Mouse (Mus musculus): ENCODE results near the gene Shroom3. TPM values are rescaled to one million over a fixed set of nuclear protein-coding genes. Genes with fewer than 3 reads are reported as not detected.

The Shroom3 gene
- polyA plus RNA-seq, 1 experiment = 1.3 TPM

DNA sequence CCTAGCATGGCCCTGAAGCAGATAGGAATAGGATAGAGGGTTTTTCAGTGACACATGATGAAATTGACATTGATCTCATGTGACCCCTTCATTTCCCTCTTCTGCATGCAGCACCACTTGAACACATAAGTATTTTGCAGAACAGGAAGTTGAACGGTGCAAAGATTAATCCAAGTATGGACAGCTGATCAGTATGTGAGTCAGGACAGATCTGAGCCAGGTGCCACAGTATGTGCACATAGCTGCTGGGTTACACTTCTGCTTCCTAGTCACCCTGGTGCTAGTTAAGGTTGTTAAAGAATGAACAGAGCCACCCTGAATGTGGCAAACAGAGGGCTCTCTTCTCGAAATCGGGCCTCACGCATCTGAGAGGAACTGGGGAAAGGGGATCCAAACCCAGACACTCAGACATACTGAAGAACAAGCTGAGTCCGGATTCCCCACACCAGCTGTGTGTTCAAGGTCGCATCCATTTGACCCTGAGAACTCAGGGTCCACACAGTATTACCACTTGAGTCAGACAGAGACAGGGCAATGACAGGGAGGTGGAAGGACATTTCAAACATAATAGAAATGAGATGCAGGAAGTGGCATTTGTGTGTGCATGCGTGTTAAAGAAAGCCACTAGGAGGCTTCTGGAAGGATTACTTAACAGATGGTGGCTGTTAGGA, 251.2 kb downstream of the Shroom3 start:
- TF ChIP-seq CTCF (IDR thresholded peaks at IDR 0.05; ENCODE audit: control insufficient read depth, insufficient read depth, low read length) = no peak
- TF ChIP-seq POLR2A (IDR thresholded peaks at IDR 0.05; ENCODE audit: borderline replicate concordance, control insufficient read depth, low read depth, low read length) = no peak
- Histone ChIP-seq H3K27ac (ENCODE audit: control insufficient read depth, insufficient read depth, low read depth, low read length, poor library complexity) (no peak overlapping the region), H3K4me1 (ENCODE audit: control insufficient read depth, insufficient read depth, low read length) (no peaks in the 10 kb centered on the region), H3K4me3 (replicated peaks; ENCODE audit: control insufficient read depth, low read depth, low read length) (no peak overlapping the region)
- WGBS = 40% methylated on average over 7 of the region's 7 CpGs

- H3K4me1 ChIP-seq (ENCODE audit: control insufficient read depth, insufficient read depth, low read length) = no peaks in the 10 kb centered on the region
These were observed 252.6 kb downstream of the Shroom3 start for GRCm38 (mm10) chr5:92935883-92936282.

GRCm38 (mm10) chr5:92937701-92938100, 254.5 kb downstream of the Shroom3 start:
- no peak overlapping the region for H3K4me3 ChIP-seq (replicated peaks; ENCODE audit: control insufficient read depth, low read depth, low read length)
- H3K27ac ChIP-seq (ENCODE audit: control insufficient read depth, insufficient read depth, low read depth, low read length, poor library complexity) = no peak overlapping the region
- WGBS = 74% methylated on average over 4 of the region's 4 CpGs
- H3K4me1 ChIP-seq (ENCODE audit: control insufficient read depth, insufficient read depth, low read length) = no peaks in the 10 kb centered on the region
- no peak for TF ChIP-seq CTCF (IDR thresholded peaks at IDR 0.05; ENCODE audit: control insufficient read depth, insufficient read depth, low read length)
- no peak for TF ChIP-seq POLR2A (IDR thresholded peaks at IDR 0.05; ENCODE audit: borderline replicate concordance, control insufficient read depth, low read depth, low read length)

More at GRCm38 (mm10) chr5:92935883-92936282, 252.6 kb downstream of the Shroom3 start:
- TF ChIP-seq CTCF (IDR thresholded peaks at IDR 0.05; ENCODE audit: control insufficient read depth, insufficient read depth, low read length) (no peak), POLR2A (IDR thresholded peaks at IDR 0.05; ENCODE audit: borderline replicate concordance, control insufficient read depth, low read depth, low read length) (no peak)
- no peak overlapping the region for H3K27ac ChIP-seq (ENCODE audit: control insufficient read depth, insufficient read depth, low read depth, low read length, poor library complexity)
- WGBS = 83% methylated on average over 8 of the region's 8 CpGs
- no peak overlapping the region for H3K4me3 ChIP-seq (replicated peaks; ENCODE audit: control insufficient read depth, low read depth, low read length)

GRCm38 (mm10) chr5:92939246-92939995, 256.2 kb downstream of the Shroom3 start:
- TF ChIP-seq CTCF (IDR thresholded peaks at IDR 0.05; ENCODE audit: control insufficient read depth, insufficient read depth, low read length) = no peak
- no peak for TF ChIP-seq POLR2A (IDR thresholded peaks at IDR 0.05; ENCODE audit: borderline replicate concordance, control insufficient read depth, low read depth, low read length)
- WGBS = 80% methylated on average over 15 of the region's 15 CpGs
- no peaks in the 10 kb centered on the region for H3K4me1 ChIP-seq (ENCODE audit: control insufficient read depth, insufficient read depth, low read length)
- no peak overlapping the region for H3K4me3 ChIP-seq (replicated peaks; ENCODE audit: control insufficient read depth, low read depth, low read length)
- no peak overlapping the region for H3K27ac ChIP-seq (ENCODE audit: control insufficient read depth, insufficient read depth, low read depth, low read length, poor library complexity)

DNA sequence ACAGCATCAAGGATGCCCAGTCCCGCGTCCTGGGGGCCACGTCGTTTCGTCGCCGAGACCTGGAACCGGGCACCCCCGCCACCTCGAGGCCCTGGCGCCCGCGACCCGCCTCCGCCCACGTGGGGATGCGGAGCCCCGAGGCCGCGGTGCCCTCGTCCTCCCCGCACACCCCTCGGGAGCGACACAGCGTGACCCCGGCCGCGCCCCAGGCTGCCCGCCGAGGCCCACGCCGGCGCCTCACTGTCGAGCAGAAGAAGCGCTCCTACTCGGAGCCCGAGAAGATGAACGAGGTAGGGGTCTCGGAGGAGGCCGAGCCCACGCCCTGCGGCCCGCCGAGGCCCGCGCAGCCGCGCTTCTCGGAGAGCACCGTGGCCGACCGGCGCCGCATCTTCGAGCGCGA, 258.9 kb downstream of the Shroom3 start:
- TF ChIP-seq POLR2A (IDR thresholded peaks at IDR 0.05; ENCODE audit: borderline replicate concordance, control insufficient read depth, low read depth, low read length) = no peak
- no peak for TF ChIP-seq CTCF (IDR thresholded peaks at IDR 0.05; ENCODE audit: control insufficient read depth, insufficient read depth, low read length)
- no peak overlapping the region for H3K4me3 ChIP-seq (replicated peaks; ENCODE audit: control insufficient read depth, low read depth, low read length)
- H3K4me1 ChIP-seq (ENCODE audit: control insufficient read depth, insufficient read depth, low read length) = no peaks in the 10 kb centered on the region
- no peak overlapping the region for H3K27ac ChIP-seq (ENCODE audit: control insufficient read depth, insufficient read depth, low read depth, low read length, poor library complexity)
- WGBS = 94% methylated on average over 57 of the region's 57 CpGs

GRCm38 (mm10) chr5:92942577-92942976, 259.3 kb downstream of the Shroom3 start:
- 96% methylated on average over 47 of the region's 47 CpGs for WGBS
- no peak for TF ChIP-seq POLR2A (IDR thresholded peaks at IDR 0.05; ENCODE audit: borderline replicate concordance, control insufficient read depth, low read depth, low read length)
- TF ChIP-seq CTCF (IDR thresholded peaks at IDR 0.05; ENCODE audit: control insufficient read depth, insufficient read depth, low read length) = no peak

DNA sequence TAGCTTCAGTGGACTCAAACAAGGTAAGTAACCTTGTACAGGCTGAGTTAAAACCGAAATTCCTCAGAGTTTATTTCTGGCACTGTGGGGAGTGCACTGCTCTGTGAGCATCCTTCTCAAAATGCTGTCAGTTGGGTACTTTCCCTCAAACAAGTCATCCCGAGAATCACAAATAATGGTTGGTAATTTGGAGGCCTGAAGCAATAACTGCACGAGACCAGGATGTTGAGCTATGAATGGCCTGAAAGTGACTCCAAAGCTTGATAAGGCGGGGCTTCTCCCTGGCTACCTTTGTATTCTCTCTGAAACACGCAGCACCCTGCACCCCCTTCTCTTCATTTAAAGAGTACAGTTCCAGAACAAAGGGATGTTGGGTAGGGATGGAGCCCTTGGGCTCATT, 261.6 kb downstream of the Shroom3 start:
- Histone ChIP-seq H3K4me1 (ENCODE audit: control insufficient read depth, insufficient read depth, low read length) (no peaks in the 10 kb centered on the region), H3K4me3 (replicated peaks; ENCODE audit: control insufficient read depth, low read depth, low read length) (no peak overlapping the region), H3K27ac (ENCODE audit: control insufficient read depth, insufficient read depth, low read depth, low read length, poor library complexity) (no peak overlapping the region)
- WGBS = 77% methylated on average over 5 of the region's 5 CpGs
- no peak for TF ChIP-seq POLR2A (IDR thresholded peaks at IDR 0.05; ENCODE audit: borderline replicate concordance, control insufficient read depth, low read depth, low read length)
- no peak for TF ChIP-seq CTCF (IDR thresholded peaks at IDR 0.05; ENCODE audit: control insufficient read depth, insufficient read depth, low read length)

More at GRCm38 (mm10) chr5:92942577-92942976, 259.3 kb downstream of the Shroom3 start:
- H3K4me1 ChIP-seq (ENCODE audit: control insufficient read depth, insufficient read depth, low read length) = no peaks in the 10 kb centered on the region
- H3K4me3 ChIP-seq (replicated peaks; ENCODE audit: control insufficient read depth, low read depth, low read length) = no peak overlapping the region
- H3K27ac ChIP-seq (ENCODE audit: control insufficient read depth, insufficient read depth, low read depth, low read length, poor library complexity) = no peak overlapping the region

GRCm38 (mm10) chr5:92948972-92949745, 265.9 kb downstream of the Shroom3 start:
- WGBS = 79% methylated on average over 14 of the region's 14 CpGs
- Histone ChIP-seq H3K4me3 (replicated peaks; ENCODE audit: control insufficient read depth, low read depth, low read length) (no peak overlapping the region), H3K4me1 (ENCODE audit: control insufficient read depth, insufficient read depth, low read length) (no peaks in the 10 kb centered on the region), H3K27ac (ENCODE audit: control insufficient read depth, insufficient read depth, low read depth, low read length, poor library complexity) (no peak overlapping the region)
- TF ChIP-seq POLR2A (IDR thresholded peaks at IDR 0.05; ENCODE audit: borderline replicate concordance, control insufficient read depth, low read depth, low read length) = no peak
- TF ChIP-seq CTCF (IDR thresholded peaks at IDR 0.05; ENCODE audit: control insufficient read depth, insufficient read depth, low read length) = no peak

Data from bone marrow, adult 2 months (tissue).